Mouse (Mus musculus): ENCODE results near the gene Rpusd3. TPM values are rescaled to one million over a fixed set of nuclear protein-coding genes. Genes with fewer than 3 reads are reported as not detected.

Gene Rpusd3
- total RNA-seq (2012; rRNA removed) = 24.8 and 29.4 TPM in 2 replicates
- polyA plus RNA-seq (2012; ENCODE audit: insufficient read depth in 1 of 2, insufficient read length in 2 of 2, low read depth in 1 of 2, low replicate concordance in 2 of 2, missing spikeins in 1 of 2) = 10 to 100 TPM in 1 of 2 experiments, not detected in 1; 34.1 TPM

DNA sequence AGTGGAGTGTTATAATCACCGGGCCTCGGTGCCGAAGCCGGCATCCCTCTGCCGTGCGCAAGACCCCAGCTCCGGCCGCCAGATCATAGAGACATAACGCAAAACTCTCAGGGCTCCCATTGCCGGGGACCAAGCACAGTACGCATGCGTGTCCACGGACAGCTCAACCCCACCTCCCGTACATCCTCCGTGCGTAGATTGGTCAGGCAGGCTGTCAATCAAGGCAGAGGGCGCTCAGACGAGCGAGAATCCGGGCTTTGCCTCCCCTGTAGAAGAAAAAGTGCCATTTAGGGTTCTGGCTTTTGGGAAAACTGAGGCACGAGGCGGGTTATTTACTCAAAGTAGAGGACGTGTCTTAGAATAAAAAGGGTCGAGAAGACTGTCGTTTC is at the start of gene Rpusd3:
Rpusd3 (minus strand) TSS at position 142 of the 389 bp plus-strand sequence.
- DNase-seq (ENCODE audit: low read depth, low spot score) = peak; percentile 99
- TF ChIP-seq TBP (IDR thresholded peaks at IDR 0.05; ENCODE audit: low read depth, low read length) (peak; percentile 71; the same call in 1 of the 2 replicates), POLR2A (IDR thresholded peaks at IDR 0.05; ENCODE audit: control insufficient read depth in 1 of 2, insufficient read depth in 1 of 2, low read depth in 1 of 2, low read length in 2 of 2, poor library complexity in 1 of 2) (peak; percentile 76 to 92; a peak in 3 of 4 replicates), ETS1 (IDR thresholded peaks at IDR 0.05; ENCODE audit: low read depth, low read length) (no peak), GABPA (IDR thresholded peaks at IDR 0.05; ENCODE audit: low read depth, low read length) (no peak), CHD2 (IDR thresholded peaks at IDR 0.05; ENCODE audit: low read length) (0 out of 2 replicates have a peak, but pooled peaks have one; percentile 38), MXI1 (IDR thresholded peaks at IDR 0.05; ENCODE audit: low read depth, low read length) (peak; percentile 72), NELFE (IDR thresholded peaks at IDR 0.05; ENCODE audit: low read depth, low read length) (peak; percentile 86), POLR2AphosphoS2 (IDR thresholded peaks at IDR 0.05; ENCODE audit: low read length) (peak; percentile 91), ZKSCAN1 (IDR thresholded peaks at IDR 0.05; ENCODE audit: low read depth, low read length) (no peak), USF2 (IDR thresholded peaks at IDR 0.05; ENCODE audit: borderline replicate concordance in 1 of 2, insufficient read depth in 1 of 2, low read depth in 1 of 2, low read length in 2 of 2) (no peak), ZMIZ1 (IDR thresholded peaks at IDR 0.05; ENCODE audit: low read depth, low read length) (peak; percentile 80), TCF12 (IDR thresholded peaks at IDR 0.05; ENCODE audit: low read depth, low read length) (peak; percentile 45; the same call in 1 of the 2 replicates), JUND (IDR thresholded peaks at IDR 0.05; ENCODE audit: low read depth, low read length) (no peak), MAZ (IDR thresholded peaks at IDR 0.05; ENCODE audit: low read depth, low read length) (no peak), MYC (IDR thresholded peaks at IDR 0.05; ENCODE audit: low read depth, low read length) (no peak), ELF1 (IDR thresholded peaks at IDR 0.05; ENCODE audit: low read depth, low read length) (no peak; the same call in 1 of the 2 replicates), GATA1 (IDR thresholded peaks at IDR 0.05; ENCODE audit: low read depth, low read length) (no peak), HCFC1 (IDR thresholded peaks at IDR 0.05; ENCODE audit: low read depth, low read length) (peak; percentile 69), NRF1 (IDR thresholded peaks at IDR 0.05; ENCODE audit: insufficient read depth, low read depth, low read length, poor library complexity, severe bottlenecking) (peak; percentile 97)
- Histone ChIP-seq H3K4me1 (ENCODE audit: control insufficient read depth in 1 of 2, insufficient read depth in 2 of 2, low read length in 2 of 2) (peaks cover 6 to 20% of the 10 kb centered on the region in 2 experiments; a peak in 3 of 4 replicates), H3K79me2 (ENCODE audit: control insufficient read depth, insufficient read depth, low read length, poor library complexity) (peaks cover 6% of the 10 kb centered on the region), H3K9ac (ENCODE audit: control insufficient read depth, low read depth, low read length, poor library complexity, severe bottlenecking) (peak within 1 kb of the TSS; percentile 81), H3K27me3 (ENCODE audit: control insufficient read depth in 1 of 2, insufficient read depth in 2 of 2, low read length in 2 of 2) (no peaks in the 10 kb centered on the region), H3K27ac (ENCODE audit: control insufficient read depth, low read depth, low read length) (peak within 1 kb of the TSS; percentile 30), H3K4me3 (ENCODE audit: control insufficient read depth in 1 of 2, insufficient read depth in 1 of 2, low read depth in 2 of 2, low read length in 2 of 2) (peak within 1 kb of the TSS; percentile 76 to 96), H3K9me3 (replicated peaks; ENCODE audit: insufficient read depth, low read length) (no peaks in the 10 kb centered on the region), H3K36me3 (ENCODE audit: control insufficient read depth in 1 of 2, insufficient read depth in 2 of 2, low read length in 2 of 2) (peaks cover 0 to 7% of the 10 kb centered on the region in 2 experiments; a peak in 2 of 4 replicates)

DNA sequence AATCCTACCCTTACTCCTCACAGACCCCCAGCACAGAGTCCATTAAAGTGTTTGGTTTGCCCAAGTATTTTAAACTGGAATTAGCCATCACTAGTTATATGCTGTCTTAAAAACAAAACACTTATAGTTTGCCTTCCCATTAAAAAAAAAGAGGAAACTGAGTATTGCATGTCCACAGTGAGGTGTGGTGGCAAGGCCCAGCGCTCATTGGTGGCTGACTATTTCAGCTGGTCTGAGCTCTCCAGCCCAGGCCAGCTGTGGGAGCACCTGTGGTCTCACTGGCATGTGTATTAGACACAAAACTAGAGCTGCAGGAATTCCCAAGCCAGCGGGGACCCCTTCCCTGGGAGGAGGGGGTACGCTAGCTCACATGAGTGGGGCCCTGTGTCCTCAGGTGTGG is 49.4 kb upstream of the Rpusd3 start:
- H3K79me2 ChIP-seq (ENCODE audit: control insufficient read depth, insufficient read depth, low read length, poor library complexity) = no peaks in the 10 kb centered on the region
- H3K27ac ChIP-seq (ENCODE audit: control insufficient read depth, low read depth, low read length) = no peak overlapping the region
- no peaks in the 10 kb centered on the region for H3K9me3 ChIP-seq (replicated peaks; ENCODE audit: insufficient read depth, low read length)
- H3K9ac ChIP-seq (ENCODE audit: control insufficient read depth, low read depth, low read length, poor library complexity, severe bottlenecking) = no peak overlapping the region
- H3K36me3 ChIP-seq (ENCODE audit: control insufficient read depth in 1 of 2, insufficient read depth in 2 of 2, low read length in 2 of 2) = no peaks in the 10 kb centered on the region; a peak in 1 of 4 replicates
- no peak overlapping the region for H3K4me3 ChIP-seq (ENCODE audit: control insufficient read depth in 1 of 2, insufficient read depth in 1 of 2, low read depth in 2 of 2, low read length in 2 of 2)
- H3K27me3 ChIP-seq (ENCODE audit: control insufficient read depth in 1 of 2, insufficient read depth in 2 of 2, low read length in 2 of 2) = no peaks in the 10 kb centered on the region
- peaks cover 4 to 8% of the 10 kb centered on the region in 2 experiments; a peak in 3 of 4 replicates for H3K4me1 ChIP-seq (ENCODE audit: control insufficient read depth in 1 of 2, insufficient read depth in 2 of 2, low read length in 2 of 2)
- no peak for DNase-seq (ENCODE audit: low read depth, low spot score)
- TF ChIP-seq MAFK (IDR thresholded peaks at IDR 0.05; ENCODE audit: borderline replicate concordance, low read depth, low read length) = no peak
- TF ChIP-seq MXI1 (IDR thresholded peaks at IDR 0.05; ENCODE audit: low read depth, low read length) = no peak
- TF ChIP-seq E2F4 (IDR thresholded peaks at IDR 0.05; ENCODE audit: borderline replicate concordance, low read depth, low read length) = no peak

All from MEL (cell line).